Comparison of ENCODE assay signal across 18 mouse cellular contexts in the genomic region with DNA sequence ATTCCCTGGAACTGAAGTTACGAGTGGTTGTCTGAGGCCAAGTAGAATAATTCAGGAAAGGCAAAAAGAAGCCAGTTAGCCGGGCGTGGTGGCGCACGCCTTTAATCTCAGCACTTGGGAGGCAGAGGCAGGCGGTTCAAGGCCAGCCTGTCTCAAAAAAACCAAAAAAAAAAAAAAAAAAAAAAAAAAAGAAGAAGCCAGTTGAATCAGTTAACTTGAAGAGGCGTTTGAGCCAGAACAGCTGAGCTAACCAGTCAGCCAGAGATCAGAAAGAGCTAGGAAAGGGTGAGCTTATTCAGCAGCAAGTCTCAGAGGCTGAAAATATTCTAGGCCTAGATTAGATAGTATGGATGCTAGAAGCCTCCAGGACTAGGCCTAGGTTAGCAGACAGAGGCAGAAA. TPM values are rescaled to one million over a fixed set of nuclear protein-coding genes. Genes with fewer than 3 reads are reported as not detected.
"Had no signal": no experiment of that assay in that cellular context is flagged by ENCODE, and none has a peak within 500 bp of the region (broad histone marks: within the 10 kb centered on the region; RNA-seq: fewer than 3 reads in every experiment).

No protein-coding gene starts in this region.

- H3K27ac ChIP-seq: lung, embryonic 15.5 days; macrophage; midbrain, embryonic 13.5 days; midbrain, embryonic 15.5 days; neural tube, embryonic 12.5 days had no signal

- H3K27me3 ChIP-seq: lung, embryonic 15.5 days; midbrain, embryonic 13.5 days; midbrain, embryonic 15.5 days; neural tube, embryonic 12.5 days had no signal

- H3K9ac ChIP-seq: liver, postnatal 0 days; lung, embryonic 15.5 days; midbrain, embryonic 13.5 days; midbrain, embryonic 15.5 days; neural tube, embryonic 12.5 days had no signal

- DNase-seq: liver, postnatal 0 days; lung, adult 2 months; lung, postnatal 14 days; lung, postnatal 36 days; right cerebral cortex, postnatal 25 days; right cerebral cortex, postnatal 4 days; spleen, adult 18-20 months; thymus, adult 18-20 months; thymus, postnatal 14 days; thymus, postnatal 36 days had no signal

- H3K36me3 ChIP-seq: lung, embryonic 15.5 days; neural tube, embryonic 12.5 days had no signal

- H3K4me3 ChIP-seq: lung, embryonic 15.5 days; megakaryocyte, embryonic 14.5 days; midbrain, embryonic 13.5 days; midbrain, embryonic 15.5 days; neural tube, embryonic 12.5 days had no signal

RNA-seq across cellular contexts. Expression of a gene that starts 39.3 kb away (rescaled TPM):
- total RNA-seq: monocyte, adult 5-6 weeks; neutrophil, adult 5-6 weeks had no signal
